16 mouse cellular contexts compared by ENCODE assay signal in the genomic region with DNA sequence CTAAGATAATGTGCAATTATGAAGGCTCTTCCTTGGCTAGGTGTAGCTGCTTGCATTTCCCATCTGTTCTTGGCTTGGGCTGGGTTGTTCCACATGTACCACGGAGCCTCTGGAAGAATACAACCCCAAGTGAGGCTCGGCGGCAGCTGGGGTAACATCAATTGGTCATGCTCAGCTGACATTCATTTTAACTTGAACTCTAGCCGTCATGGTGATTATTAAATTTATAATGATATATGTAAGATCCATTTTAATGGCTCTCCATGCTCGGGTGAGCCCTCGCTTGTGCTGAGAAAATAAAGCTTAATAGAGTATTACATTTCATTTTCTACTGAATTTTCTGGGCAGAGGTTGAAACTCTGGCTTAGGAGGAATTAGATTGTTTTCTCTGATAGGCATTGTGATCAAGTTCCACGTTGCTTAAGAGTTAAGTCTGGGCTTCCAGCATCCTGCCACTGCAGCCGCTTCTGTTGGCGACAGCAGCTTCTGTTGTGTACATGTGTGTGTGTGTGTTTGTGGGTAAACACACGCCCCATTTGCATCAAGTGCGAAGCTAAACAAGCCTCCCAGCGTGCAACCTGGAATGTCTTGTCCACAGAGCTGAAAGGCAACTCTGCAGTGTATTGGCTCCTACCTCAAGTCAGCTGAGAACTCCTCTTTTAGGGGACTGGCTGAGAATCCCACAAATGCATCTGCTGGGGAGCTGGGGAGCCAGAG. TPM values are rescaled to one million over a fixed set of nuclear protein-coding genes. Genes with fewer than 3 reads are reported as not detected.
A peak's percentile ranks its signal among the peaks of the same experiment; 100 is the strongest.
DNase-seq lines count a peak whose midpoint lies in the region; ATAC-seq lines count a peak whose summit lies in the region.
"Had no signal": no experiment of that assay in that cellular context is flagged by ENCODE, and none has a peak within 500 bp of the region (broad histone marks: within the 10 kb centered on the region; RNA-seq: fewer than 3 reads in every experiment).

No protein-coding gene starts in this region.

- no peak overlapping the region for H3K9ac ChIP-seq in forebrain, embryonic 15.5 days (replicated peaks)
- no peak overlapping the region for H3K9ac ChIP-seq in forebrain, embryonic 12.5 days
- no peak overlapping the region for H3K9ac ChIP-seq in hindbrain, embryonic 11.5 days (ENCODE audit: low read depth, low read length)
- H3K9ac ChIP-seq in midbrain, embryonic 13.5 days (replicated peaks): 0 out of 2 replicates have a peak overlapping the region, but pooled peaks have one; percentile 25
- H3K9ac ChIP-seq: limb, embryonic 15.5 days; lung, embryonic 14.5 days had no signal

- no peak overlapping the region for H3K4me3 ChIP-seq in forebrain, embryonic 15.5 days
- no peak overlapping the region for H3K4me3 ChIP-seq in forebrain, embryonic 12.5 days (replicated peaks)
- no peak overlapping the region for H3K4me3 ChIP-seq in hindbrain, embryonic 11.5 days (ENCODE audit: low read depth, low read length)
- peak overlapping the region; percentile 25 for H3K4me3 ChIP-seq in midbrain, embryonic 13.5 days (replicated peaks)
- H3K4me3 ChIP-seq: heart, adult 2 months; limb, embryonic 15.5 days; megakaryocyte, embryonic 14.5 days had no signal

- H3K4me2 ChIP-seq in forebrain, embryonic 15.5 days (replicated peaks): no peak overlapping the region
- no peak overlapping the region for H3K4me2 ChIP-seq in forebrain, embryonic 12.5 days
- H3K4me2 ChIP-seq in hindbrain, embryonic 11.5 days (replicated peaks; ENCODE audit: low read depth, low read length): peak overlapping the region; percentile 22
- peak overlapping the region; percentile 52 for H3K4me2 ChIP-seq in midbrain, embryonic 13.5 days (replicated peaks)
- H3K4me2 ChIP-seq: limb, embryonic 15.5 days; lung, embryonic 14.5 days had no signal

- H3K4me1 ChIP-seq in forebrain, embryonic 15.5 days: peaks cover 22% of the 10 kb centered on the region
- H3K4me1 ChIP-seq in forebrain, embryonic 12.5 days: peaks cover 56% of the 10 kb centered on the region
- H3K4me1 ChIP-seq in hindbrain, embryonic 11.5 days (replicated peaks; ENCODE audit: control insufficient read depth, insufficient read depth, low read length): peaks cover 33% of the 10 kb centered on the region
- H3K4me1 ChIP-seq in midbrain, embryonic 13.5 days (replicated peaks): peaks cover 84% of the 10 kb centered on the region
- H3K4me1 ChIP-seq: limb, embryonic 15.5 days; megakaryocyte, embryonic 14.5 days had no signal

- H3K36me3 ChIP-seq in forebrain, embryonic 15.5 days: no peaks in the 10 kb centered on the region
- no peaks in the 10 kb centered on the region for H3K36me3 ChIP-seq in forebrain, embryonic 12.5 days (replicated peaks)
- H3K36me3 ChIP-seq in hindbrain, embryonic 11.5 days (ENCODE audit: control insufficient read depth, insufficient read depth, low read length): no peaks in the 10 kb centered on the region
- H3K36me3 ChIP-seq in midbrain, embryonic 13.5 days: no peaks in the 10 kb centered on the region
- H3K36me3 ChIP-seq: G1E; limb, embryonic 15.5 days had no signal

- intact Hi-C loops in gastrocnemius, postnatal 14 days (cut with DNase I; ENCODE audit: low total_unique reads): no loop called here

- no peaks in the 10 kb centered on the region for H3K9me3 ChIP-seq in forebrain, embryonic 15.5 days
- no peaks in the 10 kb centered on the region for H3K9me3 ChIP-seq in forebrain, embryonic 12.5 days
- no peaks in the 10 kb centered on the region for H3K9me3 ChIP-seq in hindbrain, embryonic 11.5 days (ENCODE audit: control insufficient read depth, low read length)
- no peaks in the 10 kb centered on the region for H3K9me3 ChIP-seq in midbrain, embryonic 13.5 days
- H3K9me3 ChIP-seq: limb, embryonic 15.5 days; megakaryocyte, embryonic 14.5 days had no signal

- DNase-seq in hindbrain, embryonic 11.5 days (ENCODE audit: low spot score): peak; percentile 56
- no peak for DNase-seq in frontal cortex, postnatal 14 days (ENCODE audit: low spot score in 2 of 2)
- DNase-seq in c-Kit-positive CD71-positive TER-119-positive erythroid progenitor cells, embryonic 14.5 days (ENCODE audit: low spot score): no peak
- DNase-seq in gastrocnemius, postnatal 14 days: no peak
- DNase-seq in adrenal gland, postnatal 36 days: no peak
- DNase-seq: B cell, adult 2 months; cerebellum, postnatal 25 days; heart, adult 2 months; kidney, adult 2 months; lung, embryonic 14.5 days had no signal

- ATAC-seq in forebrain, embryonic 15.5 days (replicated peaks): peak; percentile 66; the same call in 1 of the 2 replicates
- no peak for ATAC-seq in forebrain, embryonic 12.5 days (ENCODE audit: low FRiP score)
- peak; percentile 75 for ATAC-seq in hindbrain, embryonic 11.5 days (ENCODE audit: low FRiP score)
- ATAC-seq in midbrain, embryonic 13.5 days: peak; percentile 65; the same call in 1 of the 2 replicates

- no peak overlapping the region for H3K27ac ChIP-seq in forebrain, embryonic 15.5 days (replicated peaks)
- no peak overlapping the region for H3K27ac ChIP-seq in forebrain, embryonic 12.5 days
- H3K27ac ChIP-seq in hindbrain, embryonic 11.5 days (ENCODE audit: low read depth, low read length): peak overlapping the region; percentile 48
- peak overlapping the region; percentile 65 for H3K27ac ChIP-seq in midbrain, embryonic 13.5 days
- H3K27ac ChIP-seq: heart, adult 2 months; limb, embryonic 15.5 days had no signal

- 45% methylated on average over 12 of the region's 12 CpGs for WGBS in forebrain, embryonic 15.5 days
- WGBS in forebrain, embryonic 12.5 days: 65% methylated on average over 12 of the region's 12 CpGs
- 29% methylated on average over 12 of the region's 12 CpGs for WGBS in hindbrain, embryonic 11.5 days
- WGBS in midbrain, embryonic 13.5 days: 27% methylated on average over 12 of the region's 12 CpGs

- H3K27me3 ChIP-seq in forebrain, embryonic 15.5 days: peaks cover 43% of the 10 kb centered on the region
- H3K27me3 ChIP-seq in forebrain, embryonic 12.5 days: peaks cover 60% of the 10 kb centered on the region
- no peaks in the 10 kb centered on the region for H3K27me3 ChIP-seq in hindbrain, embryonic 11.5 days (ENCODE audit: control insufficient read depth, insufficient read depth, low read length)
- H3K27me3 ChIP-seq in midbrain, embryonic 13.5 days: peaks cover 4% of the 10 kb centered on the region; the same call in 1 of the 2 replicates

RNA-seq across cellular contexts. Expression of gene Nav2, which starts 57.4 kb away (rescaled TPM):
- polyA plus RNA-seq in forebrain, embryonic 15.5 days (2015; fragmentation: Nextera tagmentation; extraction: Ambion mirVana): 24.6 and 27.3 TPM in 2 replicates
- polyA plus RNA-seq in forebrain, embryonic 12.5 days (2016; fragmentation: Nextera tagmentation; extraction: Ambion mirVana): 8.1 and 10.9 TPM in 2 replicates
- polyA plus RNA-seq in hindbrain, embryonic 11.5 days (2014; fragmentation: Nextera tagmentation; extraction: Ambion mirVana): 22.6 and 36.1 TPM in 2 replicates
- 22.2 and 23.2 TPM in 2 replicates for polyA plus RNA-seq in midbrain, embryonic 13.5 days (2015; fragmentation: Nextera tagmentation; extraction: Ambion mirVana)
- total RNA-seq in gastrocnemius, postnatal 14 days (2021): 10 to 100 TPM; 26.2 to 39.3 TPM
- 1 to 10 TPM; 6.4 to 8.7 TPM for total RNA-seq in adrenal gland, postnatal 36 days (2021)
- polyA plus RNA-seq: G1E had no signal

Comparison
In these comparisons a context has a peak if more than half of its experiments do, and no peak if none do; other contexts are left out.
1. H3K27ac ChIP-seq: peak in hindbrain, embryonic 11.5 days (single experiment) and midbrain, embryonic 13.5 days (single experiment); none in forebrain, embryonic 15.5 days (single experiment) and forebrain, embryonic 12.5 days (single experiment).
2. H3K4me2 ChIP-seq: peak in hindbrain, embryonic 11.5 days (single experiment) and midbrain, embryonic 13.5 days (single experiment); none in forebrain, embryonic 15.5 days (single experiment) and forebrain, embryonic 12.5 days (single experiment).